Comparison of ENCODE assay signal across 24 mouse cellular contexts in the genomic region with DNA sequence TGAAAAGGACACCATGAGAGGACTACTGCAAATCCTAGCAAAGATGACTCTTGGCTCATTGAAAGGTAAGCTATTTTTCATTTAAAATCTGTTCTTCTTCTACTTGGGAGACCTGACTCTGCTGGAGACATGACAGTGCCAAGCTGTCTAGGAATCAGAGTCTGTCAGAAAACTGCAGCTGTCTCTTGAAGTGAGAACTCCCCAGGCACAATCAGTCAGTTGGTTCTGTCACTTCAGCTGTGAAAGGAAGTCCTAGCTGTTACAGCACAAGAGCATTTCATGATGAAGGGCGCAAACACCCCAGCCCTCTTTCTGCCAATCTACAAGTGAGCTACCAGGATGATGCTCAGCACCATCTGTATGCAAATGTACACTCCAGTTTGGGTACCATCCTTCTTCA.
A peak's percentile ranks its signal among the peaks of the same experiment; 100 is the strongest.
DNase-seq lines count a peak whose midpoint lies in the region; ATAC-seq and TF ChIP-seq lines count a peak whose summit lies in the region.
"Had no signal": no experiment of that assay in that cellular context is flagged by ENCODE, and none has a peak within 500 bp of the region (broad histone marks: within the 10 kb centered on the region; RNA-seq: fewer than 3 reads in every experiment).

No protein-coding gene starts in this region.

- H3K36me3 ChIP-seq in forebrain, postnatal 0 days (ENCODE audit: insufficient read depth): no peaks in the 10 kb centered on the region
- no peaks in the 10 kb centered on the region for H3K36me3 ChIP-seq in forebrain, embryonic 12.5 days (replicated peaks)
- no peaks in the 10 kb centered on the region for H3K36me3 ChIP-seq in midbrain, postnatal 0 days (ENCODE audit: insufficient read depth, low read length)
- no peaks in the 10 kb centered on the region for H3K36me3 ChIP-seq in midbrain, embryonic 15.5 days (replicated peaks)
- H3K36me3 ChIP-seq: forebrain, embryonic 10.5 days; G1E had no signal

- no peak overlapping the region for H3K9ac ChIP-seq in forebrain, postnatal 0 days
- H3K9ac ChIP-seq in forebrain, embryonic 12.5 days: no peak overlapping the region
- H3K9ac ChIP-seq in midbrain, postnatal 0 days (replicated peaks; ENCODE audit: low read length, poor library complexity, severe bottlenecking): no peak overlapping the region
- no peak overlapping the region for H3K9ac ChIP-seq in midbrain, embryonic 15.5 days
- H3K9ac ChIP-seq: hindbrain, embryonic 14.5 days had no signal

- DNase-seq in cerebellum, postnatal 14 days: peak; percentile 10 to 30
- peak; percentile 25 for DNase-seq in forebrain, postnatal 0 days
- peak; percentile 62 for DNase-seq in midbrain, postnatal 0 days (ENCODE audit: low spot score)
- DNase-seq in heart, postnatal 25 days (ENCODE audit: low spot score): no peak
- DNase-seq: adrenal gland, postnatal 10 days; adrenal gland, postnatal 36 days; B cell, adult 2 months; cerebellum, adult 18-20 months; cerebellum, adult 9-10 months; gastrocnemius, postnatal 10 days; gastrocnemius, postnatal 36 days; heart, adult 11 months; heart, postnatal 36 days; kidney, adult 2 months had no signal

- no peaks in the 10 kb centered on the region for H3K4me1 ChIP-seq in forebrain, postnatal 0 days (ENCODE audit: insufficient read depth)
- no peaks in the 10 kb centered on the region for H3K4me1 ChIP-seq in forebrain, embryonic 12.5 days
- no peaks in the 10 kb centered on the region for H3K4me1 ChIP-seq in midbrain, postnatal 0 days (ENCODE audit: insufficient read depth, low read length)
- H3K4me1 ChIP-seq in midbrain, embryonic 15.5 days: no peaks in the 10 kb centered on the region
- H3K4me1 ChIP-seq: forebrain, embryonic 10.5 days had no signal

- ATAC-seq in cerebellum, adult (ENCODE audit: insufficient number of reproducible peaks, low FRiP score, low TSS enrichment): no peak
- peak; percentile 75 for ATAC-seq in forebrain, postnatal 0 days
- no peak for ATAC-seq in forebrain, embryonic 12.5 days (ENCODE audit: low FRiP score)
- ATAC-seq in midbrain, postnatal 0 days (ENCODE audit: low FRiP score): no peak
- no peak for ATAC-seq in midbrain, embryonic 15.5 days (replicated peaks)
- ATAC-seq: intestine, postnatal 0 days; Patski had no signal

- TF ChIP-seq CTCF in forebrain, postnatal 0 days (IDR thresholded peaks at IDR 0.05; ENCODE audit: low read depth): no peak
- no peak for TF ChIP-seq CTCF in midbrain, postnatal 0 days (IDR thresholded peaks at IDR 0.05)

- intact Hi-C loops in heart, postnatal 25 days (cut with DNase I): no loop called here

- no peak overlapping the region for H3K27ac ChIP-seq in forebrain, postnatal 0 days (ENCODE audit: low read depth, low read length)
- no peak overlapping the region for H3K27ac ChIP-seq in forebrain, embryonic 12.5 days
- no peak overlapping the region for H3K27ac ChIP-seq in midbrain, postnatal 0 days (ENCODE audit: low read depth, low read length)
- no peak overlapping the region for H3K27ac ChIP-seq in midbrain, embryonic 15.5 days
- H3K27ac ChIP-seq: forebrain, embryonic 10.5 days; hindbrain, embryonic 14.5 days had no signal

- no peaks in the 10 kb centered on the region for H3K9me3 ChIP-seq in forebrain, postnatal 0 days (ENCODE audit: low read length)
- no peaks in the 10 kb centered on the region for H3K9me3 ChIP-seq in forebrain, embryonic 12.5 days
- no peaks in the 10 kb centered on the region for H3K9me3 ChIP-seq in midbrain, postnatal 0 days (ENCODE audit: low read length)
- no peaks in the 10 kb centered on the region for H3K9me3 ChIP-seq in midbrain, embryonic 15.5 days
- H3K9me3 ChIP-seq: forebrain, embryonic 10.5 days had no signal

- H3K4me2 ChIP-seq in forebrain, postnatal 0 days (ENCODE audit: low read depth): no peak overlapping the region
- no peak overlapping the region for H3K4me2 ChIP-seq in forebrain, embryonic 12.5 days
- no peak overlapping the region for H3K4me2 ChIP-seq in midbrain, postnatal 0 days (ENCODE audit: low read depth, low read length, poor library complexity, severe bottlenecking)
- no peak overlapping the region for H3K4me2 ChIP-seq in midbrain, embryonic 15.5 days
- H3K4me2 ChIP-seq: heart, embryonic 11.5 days; hindbrain, embryonic 14.5 days had no signal

- WGBS in forebrain, postnatal 0 days: 67% methylated on average over 1 of the region's 1 CpGs
- 94% methylated on average over 1 of the region's 1 CpGs for WGBS in forebrain, embryonic 12.5 days
- WGBS in midbrain, postnatal 0 days: 87% methylated on average over 1 of the region's 1 CpGs
- 91% methylated on average over 1 of the region's 1 CpGs for WGBS in midbrain, embryonic 15.5 days

- no peak overlapping the region for H3K4me3 ChIP-seq in forebrain, postnatal 0 days (ENCODE audit: low read depth, low read length)
- no peak overlapping the region for H3K4me3 ChIP-seq in forebrain, embryonic 12.5 days (replicated peaks)
- no peak overlapping the region for H3K4me3 ChIP-seq in midbrain, postnatal 0 days (ENCODE audit: low read depth, low read length)
- H3K4me3 ChIP-seq in midbrain, embryonic 15.5 days: no peak overlapping the region
- H3K4me3 ChIP-seq: forebrain, embryonic 10.5 days had no signal

- H3K27me3 ChIP-seq in forebrain, postnatal 0 days (ENCODE audit: insufficient read depth, low read length): no peaks in the 10 kb centered on the region
- no peaks in the 10 kb centered on the region for H3K27me3 ChIP-seq in forebrain, embryonic 12.5 days
- no peaks in the 10 kb centered on the region for H3K27me3 ChIP-seq in midbrain, postnatal 0 days (ENCODE audit: insufficient read depth, low read length)
- no peaks in the 10 kb centered on the region for H3K27me3 ChIP-seq in midbrain, embryonic 15.5 days (replicated peaks)
- H3K27me3 ChIP-seq: CH12.LX, Patski had no signal
